Mouse (Mus musculus) midbrain, embryonic 12.5 days (tissue): ENCODE data around the gene Arhgap9. TPM values are rescaled to one million over a fixed set of nuclear protein-coding genes. Genes with fewer than 3 reads are reported as not detected.
"Not testable (repeated sequence)": the region's sequence is repeated elsewhere in the genome, so short reads cannot be mapped to it uniquely, and the experiment has no call there.

Experiments used
- ATAC-seq: fragments of 200-750 bp; cut with Nextera tagmentation; 2 replicates; pipeline ENCODE4 v1.8.0; 2017; ENCODE audit warnings: low read depth, moderate TSS enrichment, moderate library complexity; ENCODE audit not compliant: low FRiP score
- H3K27ac ChIP-seq: fragments of 300-500 bp; sonication (generic); replicated peaks from 2 replicates; pipeline ENCODE4 v1.5.1; 2016; ENCODE audit warnings: mild to moderate bottlenecking
- H3K27me3 ChIP-seq: fragments of 300-500 bp; sonication (generic); 2 replicates; pipeline ENCODE4 v1.6.1; 2016; ENCODE audit warnings: mild to moderate bottlenecking
- H3K36me3 ChIP-seq: fragments of 300-500 bp; sonication (generic); 2 replicates; pipeline ENCODE4 v1.6.1; 2016
- H3K4me1 ChIP-seq: fragments of 300-500 bp; sonication (generic); 2 replicates; pipeline ENCODE4 v1.6.1; 2016
- H3K4me2 ChIP-seq: fragments of 300-500 bp; sonication (generic); replicated peaks from 2 replicates; pipeline ENCODE4 v1.6.1; 2016; ENCODE audit warnings: mild to moderate bottlenecking, moderate library complexity
- H3K4me3 ChIP-seq: fragments of 300-500 bp; sonication (generic); 2 replicates; pipeline ENCODE4 v1.5.1; 2016; ENCODE audit warnings: mild to moderate bottlenecking
- H3K9ac ChIP-seq: fragments of 300-500 bp; sonication (generic); replicated peaks from 2 replicates; pipeline ENCODE4 v1.6.1; 2016; ENCODE audit warnings: mild to moderate bottlenecking, moderate library complexity
- H3K9me3 ChIP-seq: fragments of 300-500 bp; sonication (generic); 2 replicates; pipeline ENCODE4 v1.6.1; 2016; ENCODE audit warnings: mild to moderate bottlenecking
- WGBS: fragments of 180-500 bp; shearing (Covaris S2); methylation state at CpG from one replicate; pipeline ENCODE4 v1.1.7; 2016; 5-methylcytosine and 5-hydroxymethylcytosine counted together
- polyA plus RNA-seq: library from polyadenylated mRNA; unstranded; fragments of >200 nt; fragmentation: Nextera tagmentation; extraction: Ambion mirVana; gene quantifications from 2 replicates; pipeline ENCODE4 v1.2.1, GENCODE M21; 2016

Gene Arhgap9
- polyA plus RNA-seq, 1 experiment from 2014 or later, result 1.1 TPM

GRCm38 (mm10) chr10:127294895-127295510 is 26.8 kb upstream of the Arhgap9 start:
- no peak for ATAC-seq
- H3K27me3 ChIP-seq, result no peaks in the 10 kb centered on the region
- H3K9me3 ChIP-seq, result no peaks in the 10 kb centered on the region
- no peak overlapping the region for H3K4me3 ChIP-seq
- WGBS, result 93% methylated on average over 10 of the region's 10 CpGs
- no peak overlapping the region for H3K9ac ChIP-seq
- no peak overlapping the region for H3K4me2 ChIP-seq
- H3K4me1 ChIP-seq, result peaks cover 15% of the 10 kb centered on the region
- peaks cover 70% of the 10 kb centered on the region for H3K36me3 ChIP-seq
- no peak overlapping the region for H3K27ac ChIP-seq

GRCm38 (mm10) chr10:127295986-127296794 is 25.6 kb upstream of the Arhgap9 start:
- H3K27me3 ChIP-seq, result no peaks in the 10 kb centered on the region
- 95% methylated on average over 24 of the region's 24 CpGs for WGBS
- peaks cover 14% of the 10 kb centered on the region for H3K4me1 ChIP-seq
- H3K9me3 ChIP-seq, result no peaks in the 10 kb centered on the region
- H3K36me3 ChIP-seq, result peaks cover 82% of the 10 kb centered on the region
- no peak overlapping the region for H3K27ac ChIP-seq
- ATAC-seq, result no peak
- H3K4me3 ChIP-seq, result no peak overlapping the region
- H3K9ac ChIP-seq, result no peak overlapping the region
- no peak overlapping the region for H3K4me2 ChIP-seq

- 93% methylated on average over 16 of the region's 16 CpGs for WGBS
These were observed 24.5 kb upstream of the Arhgap9 start for GRCm38 (mm10) chr10:127297015-127297871.

GRCm38 (mm10) chr10:127300361-127300760 is 21.4 kb upstream of the Arhgap9 start:
- Histone ChIP-seq H3K27me3 (no peaks in the 10 kb centered on the region), H3K4me3 (no peak overlapping the region), H3K36me3 (peaks cover 99% of the 10 kb centered on the region), H3K9me3 (no peaks in the 10 kb centered on the region), H3K9ac (no peak overlapping the region), H3K4me1 (no peaks in the 10 kb centered on the region), H3K4me2 (no peak overlapping the region), H3K27ac (no peak overlapping the region)
- whole genome bisulfite sequencing, result 93% methylated on average over 6 of the region's 6 CpGs
- no peak for ATAC-seq

More at GRCm38 (mm10) chr10:127297015-127297871, 24.5 kb upstream of the Arhgap9 start:
- no peak overlapping the region for H3K4me2 ChIP-seq
- no peak overlapping the region for H3K4me3 ChIP-seq
- no peaks in the 10 kb centered on the region for H3K9me3 ChIP-seq
- no peak for ATAC-seq
- H3K27me3 ChIP-seq, result no peaks in the 10 kb centered on the region
- no peak overlapping the region for H3K27ac ChIP-seq
- peaks cover 4% of the 10 kb centered on the region for H3K4me1 ChIP-seq
- peaks cover 93% of the 10 kb centered on the region for H3K36me3 ChIP-seq
- no peak overlapping the region for H3K9ac ChIP-seq

- Histone ChIP-seq H3K4me1 (no peaks in the 10 kb centered on the region), H3K36me3 (peaks cover 99% of the 10 kb centered on the region), H3K9ac (no peak overlapping the region), H3K27ac (no peak overlapping the region), H3K9me3 (no peaks in the 10 kb centered on the region), H3K4me2 (no peak overlapping the region), H3K27me3 (no peaks in the 10 kb centered on the region), H3K4me3 (no peak overlapping the region)
- no peak for ATAC-seq
- 94% methylated on average over 11 of the region's 11 CpGs for WGBS
These were observed 18.6 kb upstream of the Arhgap9 start for GRCm38 (mm10) chr10:127303136-127303535.

GRCm38 (mm10) chr10:127309167-127309566 is 12.6 kb upstream of the Arhgap9 start:
- H3K36me3 ChIP-seq, result peaks cover 54% of the 10 kb centered on the region
- ATAC-seq, result not testable (repeated sequence)
- 86% methylated on average over 3 of the region's 3 CpGs for WGBS

GRCm38 (mm10) chr10:127310523-127311475 is 11.0 kb upstream of the Arhgap9 start:
- Histone ChIP-seq H3K27me3 (no peaks in the 10 kb centered on the region), H3K4me2 (peak overlapping the region; percentile 67), H3K9ac (peak overlapping the region; percentile 83), H3K4me3 (peak overlapping the region; percentile 80), H3K36me3 (peaks cover 38% of the 10 kb centered on the region), H3K9me3 (no peaks in the 10 kb centered on the region), H3K4me1 (peaks cover 13% of the 10 kb centered on the region), H3K27ac (peak overlapping the region; percentile 70)
- peak; percentile 42 for ATAC-seq
- 37% methylated on average over 23 of the region's 23 CpGs for WGBS

More at GRCm38 (mm10) chr10:127309167-127309566, 12.6 kb upstream of the Arhgap9 start:
- not testable (repeated sequence) for H3K27ac ChIP-seq, H3K4me2 ChIP-seq, H3K9me3 ChIP-seq, H3K27me3 ChIP-seq, H3K9ac ChIP-seq, H3K4me3 ChIP-seq
- H3K4me1 ChIP-seq, result peaks cover 13% of the 10 kb centered on the region

- Histone ChIP-seq H3K9me3 (no peaks in the 10 kb centered on the region), H3K4me2 (peak within 1 kb of the TSS; percentile 67), H3K9ac (peak within 1 kb of the TSS; percentile 83), H3K4me3 (peak within 1 kb of the TSS; percentile 80), H3K27ac (peak within 1 kb of the TSS; percentile 70), H3K4me1 (peaks cover 13% of the 10 kb centered on the region), H3K27me3 (no peaks in the 10 kb centered on the region), H3K36me3 (peaks cover 29% of the 10 kb centered on the region)
- under 1% methylated on average over 65 of the region's 65 CpGs for WGBS
- ATAC-seq, result peak; percentile 94
These were observed 10.0 kb upstream of the Arhgap9 start, which contains the start of gene Mars for GRCm38 (mm10) chr10:127311476-127312355. Gene Mars, minus strand, starts transcription at chr10:127311786.

GRCm38 (mm10) chr10:127312356-127312676 is 9.4 kb upstream of the Arhgap9 start:
- Histone ChIP-seq H3K9me3 (no peaks in the 10 kb centered on the region), H3K4me2 (peak overlapping the region; percentile 67), H3K27me3 (no peaks in the 10 kb centered on the region), H3K4me3 (peak overlapping the region; percentile 80), H3K36me3 (peaks cover 23% of the 10 kb centered on the region), H3K4me1 (peaks cover 13% of the 10 kb centered on the region), H3K27ac (peak overlapping the region; percentile 70), H3K9ac (peak overlapping the region; percentile 83)
- WGBS, result 2% methylated on average over 4 of the region's 4 CpGs
- peak; percentile 53 for ATAC-seq

- peaks cover 18% of the 10 kb centered on the region for H3K36me3 ChIP-seq
- no peak overlapping the region for H3K9ac ChIP-seq
- H3K4me1 ChIP-seq, result peaks cover 13% of the 10 kb centered on the region
- 79% methylated on average over 4 of the region's 4 CpGs for WGBS
- no peaks in the 10 kb centered on the region for H3K27me3 ChIP-seq
- H3K9me3 ChIP-seq, result no peaks in the 10 kb centered on the region
- H3K4me2 ChIP-seq, result no peak overlapping the region
- no peak overlapping the region for H3K27ac ChIP-seq
- H3K4me3 ChIP-seq, result no peak overlapping the region
- ATAC-seq, result no peak
These were observed 8.9 kb upstream of the Arhgap9 start for GRCm38 (mm10) chr10:127312858-127313257.
